Mouse (Mus musculus) mesoderm, embryonic 11.5 days (tissue): ENCODE data around the gene Klf8.
"Not testable (repeated sequence)": the region's sequence is repeated elsewhere in the genome, so short reads cannot be mapped to it uniquely, and the experiment has no call there.

Source experiments
- DNase-seq: peaks from one replicate; pipeline ENCODE4 v3.0.0-alpha.2; 2012; ENCODE audit warnings: low read depth, low spot score

The Klf8 gene

GRCm38 (mm10) chrX:153237304-153237919, at the start of gene Klf8:
Gene Klf8, plus strand, starts transcription at chrX:153237466.
- peak; percentile 0 for DNase-seq

- DNase-seq = peak; percentile 16
Measured at GRCm38 (mm10) chrX:153199185-153199584, 38.1 kb upstream of the Klf8 start.

GRCm38 (mm10) chrX:153211101-153211500, 26.2 kb upstream of the Klf8 start:
- DNase-seq = no peak

DNA sequence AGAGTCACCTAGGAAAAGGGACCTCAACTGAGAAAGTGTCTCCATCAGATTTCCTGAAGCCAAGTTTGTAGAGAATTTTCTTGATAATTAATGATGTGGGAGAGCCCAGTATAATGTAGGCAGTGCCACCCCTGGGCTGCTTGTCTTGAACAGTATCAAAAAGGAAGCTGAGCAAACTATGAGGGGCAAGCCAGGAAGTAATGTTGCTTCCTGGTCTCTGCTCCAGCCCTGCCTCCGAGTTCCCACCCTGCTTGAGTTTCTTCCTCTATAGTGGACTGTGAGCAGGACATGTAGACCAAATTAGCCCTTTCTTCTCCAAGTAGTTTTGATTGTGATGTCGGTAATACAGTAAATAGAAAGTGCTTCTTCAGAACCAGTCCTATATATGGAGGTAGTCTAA, 6.0 kb upstream of the Klf8 start:
- no peak for DNase-seq

DNA sequence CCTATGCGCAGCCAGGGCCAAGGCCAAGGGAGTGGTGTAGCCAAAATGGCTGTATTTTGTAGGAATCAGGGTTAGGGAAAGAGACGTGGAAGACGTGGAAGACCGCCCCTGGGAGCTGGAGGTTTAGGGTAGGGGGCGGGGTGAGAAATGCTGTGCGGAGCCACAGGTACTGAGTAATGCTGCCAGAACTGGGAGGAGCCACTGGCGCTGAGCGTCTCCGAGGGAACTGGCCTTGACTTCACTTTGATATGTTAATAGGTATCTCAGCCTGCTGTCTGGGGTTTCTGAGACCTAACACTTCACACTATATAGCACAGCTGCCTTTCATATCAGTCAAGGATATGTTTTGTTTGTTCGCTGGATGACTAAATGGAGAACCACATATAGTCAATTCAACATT, 4.0 kb upstream of the Klf8 start:
- DNase-seq = peak; percentile 5

- DNase-seq = peak; percentile 14
Measured at GRCm38 (mm10) chrX:153237920-153238504, 746 bp downstream of the Klf8 start.

GRCm38 (mm10) chrX:153254256-153254655, 17.0 kb downstream of the Klf8 start:
- DNase-seq = no peak

- no peak for DNase-seq
Measured at GRCm38 (mm10) chrX:153255504-153255903, 18.2 kb downstream of the Klf8 start.

DNA sequence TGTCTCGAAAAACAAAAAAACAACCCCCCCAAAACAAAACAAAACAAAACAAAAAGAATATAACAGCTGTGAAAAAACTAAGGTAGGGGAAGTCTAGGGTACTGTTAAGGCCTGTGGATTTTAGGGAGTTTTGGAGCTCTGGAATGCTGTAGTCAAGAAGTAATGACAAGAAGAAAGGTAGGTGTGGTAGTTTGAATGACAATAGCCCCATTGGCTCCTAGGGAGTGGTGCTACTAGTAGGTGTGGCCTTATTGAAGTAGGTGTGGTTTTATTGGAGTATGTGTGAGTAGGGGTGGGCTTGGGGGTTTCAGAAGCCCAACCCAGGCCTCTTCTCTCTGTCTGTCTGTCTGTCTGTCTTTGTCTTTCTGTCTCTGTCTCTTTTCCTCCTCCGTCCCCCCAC, 44.9 kb downstream of the Klf8 start:
- no peak for DNase-seq

DNA sequence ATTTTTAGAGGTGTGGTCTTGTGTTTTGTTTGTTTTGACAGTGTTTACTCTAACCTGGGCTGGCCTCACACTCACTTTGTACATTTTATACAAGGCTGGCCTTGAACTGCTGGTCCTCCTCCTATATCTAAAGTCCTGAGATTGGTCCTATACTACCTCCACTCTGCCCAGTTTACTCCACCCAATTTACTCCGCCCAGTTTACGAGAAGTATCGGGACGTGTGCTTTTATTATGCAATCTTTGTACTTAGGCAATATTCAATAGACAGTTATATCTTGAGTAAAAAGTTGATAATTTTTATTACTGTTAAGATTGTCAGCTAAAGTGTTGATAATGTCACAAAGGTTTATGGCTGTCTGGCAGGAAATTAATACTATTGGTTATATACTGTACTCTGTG, 74.1 kb downstream of the Klf8 start:
- DNase-seq = no peak

GRCm38 (mm10) chrX:153323105-153323504, 85.8 kb downstream of the Klf8 start:
- DNase-seq = no peak

- not testable (repeated sequence) for DNase-seq
Measured at GRCm38 (mm10) chrX:153334140-153334539, 96.9 kb downstream of the Klf8 start.

GRCm38 (mm10) chrX:153359331-153360215, 122.3 kb downstream of the Klf8 start:
- DNase-seq = peak; percentile 21

DNA sequence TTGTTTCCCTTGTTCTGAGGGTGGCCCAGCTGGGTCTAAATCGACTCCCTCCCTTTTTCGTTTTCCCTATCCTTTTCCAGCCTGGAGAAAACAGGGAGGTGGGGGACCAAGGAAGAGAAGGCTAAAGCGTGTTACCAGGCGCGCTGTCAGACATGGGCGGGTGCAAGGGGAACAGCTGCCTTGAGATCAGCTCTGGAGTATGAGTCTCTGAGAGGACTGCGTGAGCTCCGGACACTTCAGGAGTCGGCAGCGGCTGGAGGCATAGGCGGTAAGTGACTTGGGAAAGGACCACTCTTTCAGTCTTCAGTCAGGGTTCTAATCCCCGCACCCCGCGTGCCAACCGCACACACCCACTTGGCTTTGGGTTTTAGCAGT, 122.9 kb downstream of the Klf8 start:
- peak; percentile 23 for DNase-seq

DNA sequence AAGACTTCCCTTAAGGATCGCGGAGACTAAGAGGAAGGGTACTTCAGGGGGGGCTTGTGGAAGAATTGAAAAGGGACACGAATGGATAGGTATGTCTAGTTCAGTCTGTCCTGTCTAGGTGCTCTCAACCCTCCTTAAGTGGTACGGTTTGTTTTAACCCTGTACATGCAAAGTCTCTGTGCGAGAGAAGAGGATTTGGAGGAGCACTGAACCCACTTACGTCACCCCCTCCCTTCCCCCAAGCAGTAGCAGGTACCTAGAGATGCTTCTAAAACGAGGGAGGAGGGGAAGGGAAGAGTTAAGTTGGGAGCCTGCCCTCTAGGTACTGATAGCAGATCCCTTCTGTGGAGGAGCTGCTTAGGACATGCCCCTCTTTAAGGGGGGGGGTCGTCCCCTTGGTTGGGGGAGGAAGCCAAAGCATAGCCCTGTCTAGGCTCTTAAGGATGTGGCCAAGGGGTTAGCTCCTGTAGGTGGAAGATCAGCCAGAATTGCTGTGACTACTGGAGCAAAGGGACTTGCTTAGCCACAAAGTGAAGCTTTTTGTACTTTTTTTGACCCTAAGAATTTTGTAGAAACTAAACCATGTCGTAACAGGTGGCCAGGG, 123.5 kb downstream of the Klf8 start:
- no peak for DNase-seq

- peak; percentile 32 for DNase-seq
Measured at GRCm38 (mm10) chrX:153366754-153367153, 129.5 kb downstream of the Klf8 start.

- DNase-seq = peak; percentile 8
Measured at GRCm38 (mm10) chrX:153369780-153370179, 132.5 kb downstream of the Klf8 start.

DNA sequence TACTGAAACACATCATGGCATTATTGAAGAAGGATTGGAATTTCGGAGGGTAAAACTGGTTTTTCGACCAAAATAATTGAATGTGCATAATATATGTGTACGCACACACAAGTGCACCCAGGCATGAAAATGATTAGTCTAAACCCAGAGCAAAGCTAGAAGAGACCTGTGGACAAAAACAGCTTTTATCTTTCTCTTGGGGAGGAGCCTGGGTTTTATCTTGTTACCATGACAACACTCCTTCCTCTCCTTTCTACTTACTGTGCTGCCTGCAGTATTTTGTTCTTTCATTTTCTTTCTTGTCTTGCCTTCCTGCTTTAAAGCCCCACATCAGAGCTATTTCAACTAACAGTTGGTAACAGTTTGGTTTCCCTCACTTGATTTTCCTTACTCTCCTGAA, 137.8 kb downstream of the Klf8 start:
- DNase-seq = no peak

GRCm38 (mm10) chrX:153381753-153382152, 144.5 kb downstream of the Klf8 start:
- no peak for DNase-seq

DNA sequence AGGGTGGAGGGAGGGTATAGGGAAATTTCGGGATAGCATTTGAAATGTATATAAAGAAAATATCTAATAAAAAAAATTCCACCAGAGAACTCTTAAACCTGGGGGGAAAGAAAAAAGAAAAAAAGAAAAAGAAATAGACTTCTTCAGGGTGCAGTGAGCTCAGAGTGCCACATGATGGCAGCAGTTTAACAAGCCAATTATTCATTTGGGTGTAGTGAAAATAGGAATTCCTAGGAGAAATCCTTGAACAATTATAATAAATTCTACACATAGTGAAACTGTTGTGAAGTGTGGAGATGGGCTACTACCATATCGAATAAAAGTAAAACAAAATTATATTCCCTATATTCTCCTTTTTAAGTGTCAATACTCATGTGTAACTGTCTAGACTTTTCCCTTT, 152.0 kb downstream of the Klf8 start:
- peak; percentile 8 for DNase-seq

- no peak for DNase-seq
Measured at GRCm38 (mm10) chrX:153417067-153417466, 179.8 kb downstream of the Klf8 start.

- peak; percentile 39 for DNase-seq
Measured at GRCm38 (mm10) chrX:153433659-153434293, 196.5 kb downstream of the Klf8 start.
